Mouse (Mus musculus): Measurements from ENCODE around the gene Bbs9.

GRCm38 (mm10) chr9:22494203-22494807 is 18.8 kb downstream of the Bbs9 start:
- TF ChIP-seq GATA1 (IDR thresholded peaks at IDR 0.05; ENCODE audit: low read length) = no peak
- TF ChIP-seq TAL1 (IDR thresholded peaks at IDR 0.05; ENCODE audit: low read length) = no peak

Measured in erythroblast, embryonic 14.5 days (primary cell).